Mouse (Mus musculus): ENCODE measurements around the gene Zbtb33. TPM values are rescaled to one million over a fixed set of nuclear protein-coding genes. Genes with fewer than 3 reads are reported as not detected.

The Zbtb33 gene
- polyA plus RNA-seq (2015; fragmentation: Illumina TruSeq; extraction: RNeasy Lipid Tissue Mini Kit (QIAGEN cat#74804); ENCODE audit: low read depth, low replicate concordance) = 21.4 TPM

GRCm38 (mm10) chrX:38189552-38190457 lies at the start of gene Zbtb33:
Gene Zbtb33 (plus strand): TSS chrX:38189793.

Other genes with a start within 250 kb of the Zbtb33 start
- not detected for gene Btg1-ps1, start 171.0 kb upstream of the Zbtb33 start, polyA plus RNA-seq (2015; fragmentation: Illumina TruSeq; extraction: RNeasy Lipid Tissue Mini Kit (QIAGEN cat#74804); ENCODE audit: low read depth, low replicate concordance)
- gene Btg1-ps2, start 146.7 kb upstream of the Zbtb33 start, polyA plus RNA-seq (2015; fragmentation: Illumina TruSeq; extraction: RNeasy Lipid Tissue Mini Kit (QIAGEN cat#74804); ENCODE audit: low read depth, low replicate concordance) = not detected
- gene Rhox10, start 123.3 kb upstream of the Zbtb33 start, polyA plus RNA-seq (2015; fragmentation: Illumina TruSeq; extraction: RNeasy Lipid Tissue Mini Kit (QIAGEN cat#74804); ENCODE audit: low read depth, low replicate concordance) = not detected
- not detected for gene Rhox11, start 104.7 kb upstream of the Zbtb33 start, polyA plus RNA-seq (2015; fragmentation: Illumina TruSeq; extraction: RNeasy Lipid Tissue Mini Kit (QIAGEN cat#74804); ENCODE audit: low read depth, low replicate concordance)
- gene Rhox12, start 78.9 kb upstream of the Zbtb33 start, polyA plus RNA-seq (2015; fragmentation: Illumina TruSeq; extraction: RNeasy Lipid Tissue Mini Kit (QIAGEN cat#74804); ENCODE audit: low read depth, low replicate concordance) = not detected
- not detected for gene Rhox13, start 68.6 kb upstream of the Zbtb33 start, polyA plus RNA-seq (2015; fragmentation: Illumina TruSeq; extraction: RNeasy Lipid Tissue Mini Kit (QIAGEN cat#74804); ENCODE audit: low read depth, low replicate concordance)
- gene Tmem255a, start 62.6 kb downstream of the Zbtb33 start, polyA plus RNA-seq (2015; fragmentation: Illumina TruSeq; extraction: RNeasy Lipid Tissue Mini Kit (QIAGEN cat#74804); ENCODE audit: low read depth, low replicate concordance) = 21.5 TPM
- gene Atp1b4, start 126.4 kb downstream of the Zbtb33 start, polyA plus RNA-seq (2015; fragmentation: Illumina TruSeq; extraction: RNeasy Lipid Tissue Mini Kit (QIAGEN cat#74804); ENCODE audit: low read depth, low replicate concordance) = not detected

Data from brain, adult 10 weeks (tissue).